In genomic region chr13:24880704-24881103, GRCm38 (mm10) we compare ENCODE assay signal across 19 mouse cellular contexts. TPM values are rescaled to one million over a fixed set of nuclear protein-coding genes. Genes with fewer than 3 reads are reported as not detected.
A peak's percentile ranks its signal among the peaks of the same experiment; 100 is the strongest.
DNase-seq lines count a peak whose midpoint lies in the region; ATAC-seq and TF ChIP-seq lines count a peak whose summit lies in the region.
"Had no signal": no experiment of that assay in that cellular context is flagged by ENCODE, and none has a peak within 500 bp of the region (broad histone marks: within the 10 kb centered on the region; RNA-seq: fewer than 3 reads in every experiment).

No protein-coding gene starts in this region.

- H3K9me3 ChIP-seq in heart, embryonic 12.5 days (replicated peaks) = peaks cover 5% of the 10 kb centered on the region; the same call in 1 of the 2 replicates
- H3K9me3 ChIP-seq in intestine, postnatal 0 days (ENCODE audit: control insufficient read depth) = 0 out of 2 replicates have a peak, but pooled peaks cover 2% of the 10 kb centered on the region
- H3K9me3 ChIP-seq in kidney, embryonic 15.5 days (replicated peaks) = no peaks in the 10 kb centered on the region
- H3K9me3 ChIP-seq: heart, embryonic 15.5 days; lung, embryonic 15.5 days; neural tube, embryonic 15.5 days had no signal

- H3K36me3 ChIP-seq in heart, embryonic 12.5 days = no peaks in the 10 kb centered on the region
- H3K36me3 ChIP-seq in intestine, postnatal 0 days (ENCODE audit: control insufficient read depth, insufficient read depth) = peaks cover 8% of the 10 kb centered on the region; the same call in 1 of the 2 replicates
- H3K36me3 ChIP-seq in kidney, embryonic 15.5 days = no peaks in the 10 kb centered on the region
- H3K36me3 ChIP-seq: heart, embryonic 15.5 days; lung, embryonic 15.5 days had no signal

- no peak overlapping the region for H3K27ac ChIP-seq in heart, embryonic 12.5 days (ENCODE audit: poor library complexity, severe bottlenecking)
- peak overlapping the region; percentile 93 for H3K27ac ChIP-seq in intestine, postnatal 0 days (ENCODE audit: low read depth, low read length)
- H3K27ac ChIP-seq in kidney, embryonic 15.5 days = peak overlapping the region; percentile 74
- H3K27ac ChIP-seq: forebrain, embryonic 13.5 days; heart, embryonic 15.5 days; lung, embryonic 15.5 days; neural tube, embryonic 15.5 days had no signal

- WGBS in heart, embryonic 12.5 days = 82% methylated on average over 5 of the region's 5 CpGs
- 55% methylated on average over 5 of the region's 5 CpGs for WGBS in intestine, postnatal 0 days
- 82% methylated on average over 5 of the region's 5 CpGs for WGBS in kidney, embryonic 15.5 days

- DNase-seq in heart, adult 11 months = peak; percentile 68
- peak; percentile 27 to 56 for DNase-seq in kidney, postnatal 4 days
- no peak for DNase-seq in cerebellum, adult 9-10 months
- DNase-seq in urinary bladder, adult 2 months (ENCODE audit: low spot score) = no peak
- DNase-seq: cerebellum, adult 2 months; gastrocnemius, postnatal 10 days; heart, adult 18-20 months; lung, postnatal 4 days; right cerebral cortex, postnatal 14 days; thymus, adult 2 months had no signal

- no peak for ATAC-seq in heart, embryonic 12.5 days (ENCODE audit: insufficient number of reproducible peaks, low FRiP score)
- peak; percentile 83 for ATAC-seq in intestine, postnatal 0 days
- no peak for ATAC-seq in kidney, embryonic 15.5 days (replicated peaks; ENCODE audit: low FRiP score)
- ATAC-seq: forebrain, embryonic 13.5 days; hindbrain, embryonic 16.5 days; midbrain, embryonic 16.5 days had no signal

- no peak overlapping the region for H3K4me2 ChIP-seq in heart, embryonic 12.5 days
- H3K4me2 ChIP-seq in intestine, postnatal 0 days (replicated peaks; ENCODE audit: low read depth) = 0 out of 2 replicates have a peak overlapping the region, but pooled peaks have one; percentile 21
- H3K4me2 ChIP-seq in kidney, embryonic 15.5 days = no peak overlapping the region
- H3K4me2 ChIP-seq: forebrain, embryonic 13.5 days; heart, embryonic 15.5 days; lung, embryonic 15.5 days; neural tube, embryonic 15.5 days had no signal

- H3K27me3 ChIP-seq in heart, embryonic 12.5 days (replicated peaks) = no peaks in the 10 kb centered on the region
- no peaks in the 10 kb centered on the region for H3K27me3 ChIP-seq in intestine, postnatal 0 days (replicated peaks; ENCODE audit: control insufficient read depth, insufficient read depth, low read length)
- no peaks in the 10 kb centered on the region for H3K27me3 ChIP-seq in kidney, embryonic 15.5 days
- H3K27me3 ChIP-seq: forebrain, embryonic 13.5 days; heart, embryonic 15.5 days; lung, embryonic 15.5 days; neural tube, embryonic 15.5 days had no signal

- H3K4me1 ChIP-seq in heart, embryonic 12.5 days (replicated peaks) = no peaks in the 10 kb centered on the region
- H3K4me1 ChIP-seq in intestine, postnatal 0 days (replicated peaks; ENCODE audit: control insufficient read depth, insufficient read depth, low read length) = 0 out of 2 replicates have a peak, but pooled peaks cover 3% of the 10 kb centered on the region
- peaks cover 12% of the 10 kb centered on the region for H3K4me1 ChIP-seq in kidney, embryonic 15.5 days
- H3K4me1 ChIP-seq: forebrain, embryonic 13.5 days; heart, embryonic 15.5 days; lung, embryonic 15.5 days; neural tube, embryonic 15.5 days had no signal

- H3K9ac ChIP-seq in heart, embryonic 12.5 days = no peak overlapping the region
- no peak overlapping the region for H3K9ac ChIP-seq in intestine, postnatal 0 days (ENCODE audit: low read depth, low read length)
- no peak overlapping the region for H3K9ac ChIP-seq in kidney, embryonic 15.5 days
- H3K9ac ChIP-seq: forebrain, embryonic 13.5 days; heart, embryonic 15.5 days; lung, embryonic 15.5 days; neural tube, embryonic 15.5 days had no signal

- no peak overlapping the region for H3K4me3 ChIP-seq in heart, embryonic 12.5 days
- H3K4me3 ChIP-seq in intestine, postnatal 0 days (ENCODE audit: low read depth, low read length) = no peak overlapping the region
- no peak overlapping the region for H3K4me3 ChIP-seq in kidney, embryonic 15.5 days (replicated peaks)
- H3K4me3 ChIP-seq: forebrain, embryonic 13.5 days; heart, embryonic 15.5 days; lung, embryonic 15.5 days; neural tube, embryonic 15.5 days had no signal

- TF ChIP-seq CTCF in intestine, postnatal 0 days (IDR thresholded peaks at IDR 0.05; ENCODE audit: low read depth) = no peak

RNA-seq across cellular contexts. Expression of gene D130043K22Rik, which starts 35.8 kb away (rescaled TPM):
- polyA plus RNA-seq in heart, embryonic 12.5 days (2016; fragmentation: Nextera tagmentation; extraction: Ambion mirVana) = 0.28 TPM in 1 of 2 replicates, not detected in the other
- polyA plus RNA-seq in intestine, postnatal 0 days (2015; fragmentation: Nextera tagmentation; extraction: Ambion mirVana) = 1.5 and 1.6 TPM in 2 replicates
- 0.57 and 0.61 TPM in 2 replicates for polyA plus RNA-seq in kidney, embryonic 15.5 days (2015; fragmentation: Nextera tagmentation; extraction: Ambion mirVana)
- 0.06 and 0.10 TPM in 2 replicates for polyA plus RNA-seq in urinary bladder, adult 2 months (2012; rRNA removed)

RNA-seq across cellular contexts. Expression of gene Tdp2, which starts 49.2 kb away (rescaled TPM):
- polyA plus RNA-seq in heart, embryonic 12.5 days (2016; fragmentation: Nextera tagmentation; extraction: Ambion mirVana) = 38.5 and 38.9 TPM in 2 replicates
- polyA plus RNA-seq in intestine, postnatal 0 days (2015; fragmentation: Nextera tagmentation; extraction: Ambion mirVana) = 37.6 and 39.0 TPM in 2 replicates
- 63.9 and 65.5 TPM in 2 replicates for polyA plus RNA-seq in kidney, embryonic 15.5 days (2015; fragmentation: Nextera tagmentation; extraction: Ambion mirVana)
- polyA plus RNA-seq in urinary bladder, adult 2 months (2012; rRNA removed) = 22.0 and 28.7 TPM in 2 replicates

RNA-seq across cellular contexts. Expression of gene Acot13, which starts 49.4 kb away (rescaled TPM):
- polyA plus RNA-seq in heart, embryonic 12.5 days (2016; fragmentation: Nextera tagmentation; extraction: Ambion mirVana) = 187 and 195 TPM in 2 replicates
- polyA plus RNA-seq in intestine, postnatal 0 days (2015; fragmentation: Nextera tagmentation; extraction: Ambion mirVana) = 183 and 185 TPM in 2 replicates
- 103 and 105 TPM in 2 replicates for polyA plus RNA-seq in kidney, embryonic 15.5 days (2015; fragmentation: Nextera tagmentation; extraction: Ambion mirVana)
- polyA plus RNA-seq in urinary bladder, adult 2 months (2012; rRNA removed) = 94.5 and 97.4 TPM in 2 replicates

RNA-seq across cellular contexts. Expression of gene Aldh5a1, which starts 56.8 kb away (rescaled TPM):
- 13.3 and 13.8 TPM in 2 replicates for polyA plus RNA-seq in heart, embryonic 12.5 days (2016; fragmentation: Nextera tagmentation; extraction: Ambion mirVana)
- polyA plus RNA-seq in intestine, postnatal 0 days (2015; fragmentation: Nextera tagmentation; extraction: Ambion mirVana) = 5.0 and 5.4 TPM in 2 replicates
- 7.8 and 7.9 TPM in 2 replicates for polyA plus RNA-seq in kidney, embryonic 15.5 days (2015; fragmentation: Nextera tagmentation; extraction: Ambion mirVana)
- polyA plus RNA-seq in urinary bladder, adult 2 months (2012; rRNA removed) = 6.1 TPM in 2 replicates

Comparison
In these comparisons a context has a peak if more than half of its experiments do, and no peak if none do; other contexts are left out.
1. DNase-seq: peak in heart, adult 11 months (single experiment) and kidney, postnatal 4 days (2 of 2); none in cerebellum, adult 9-10 months (single experiment) and urinary bladder, adult 2 months (single experiment).